Mouse (Mus musculus): ENCODE measurements around the gene Prr22.

DNA sequence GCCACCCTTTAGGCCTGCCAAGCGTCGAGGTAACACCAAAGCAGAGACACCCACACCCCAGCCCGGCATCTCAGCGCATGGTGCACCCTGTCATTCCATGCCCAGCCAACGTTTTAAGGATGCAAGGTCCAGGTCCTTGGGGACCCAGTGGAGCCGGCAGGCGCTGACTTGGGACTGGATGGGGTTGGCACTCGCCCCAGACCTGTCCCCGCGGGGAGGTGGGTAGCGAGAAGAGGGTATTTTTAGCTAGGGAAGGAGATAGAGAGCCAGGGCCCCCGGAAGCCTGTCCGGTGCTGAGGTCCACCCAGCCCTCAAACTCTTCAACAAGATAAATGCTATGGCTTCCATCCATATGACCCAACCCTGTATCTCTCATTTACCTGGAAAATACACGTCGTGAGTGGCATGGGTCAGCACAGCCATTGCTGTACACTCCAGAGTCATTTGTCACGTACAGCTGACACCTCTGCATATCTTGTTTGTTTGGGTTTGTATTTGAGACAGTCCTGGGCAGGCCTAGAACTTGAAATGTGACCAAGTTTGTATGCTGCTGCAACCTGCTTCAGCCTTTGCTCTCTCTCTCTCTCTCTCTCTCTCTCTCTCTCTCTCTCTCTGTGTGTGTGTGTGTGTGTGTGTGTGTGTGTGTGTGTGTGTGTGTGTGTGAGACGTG lies 29.8 kb upstream of the Prr22 start:
- TF ChIP-seq CTCF (IDR thresholded peaks at IDR 0.05; ENCODE audit: borderline replicate concordance, control insufficient read depth, extremely low read depth, insufficient read depth, low read length, poor library complexity), result no peak
- no peak for TF ChIP-seq POLR2A (IDR thresholded peaks at IDR 0.05; ENCODE audit: control insufficient read depth, extremely low read depth, insufficient read depth, low read length, poor library complexity)
